Mouse (Mus musculus) embryonic facial prominence, embryonic 12.5 days (tissue): ENCODE measurements around the gene Ccm2. TPM values are rescaled to one million over a fixed set of nuclear protein-coding genes. Genes with fewer than 3 reads are reported as not detected.

Experiments
- ATAC-seq: fragments of 200-750 bp; cut with Nextera tagmentation; 2 replicates; pipeline ENCODE4 v1.8.0; 2017; ENCODE audit not compliant: insufficient number of reproducible peaks, insufficient read depth, low FRiP score, low TSS enrichment
- H3K27ac ChIP-seq: fragments of 300-500 bp; sonication (generic); 2 replicates; pipeline ENCODE4 v1.5.1; 2016; ENCODE audit warnings: mild to moderate bottlenecking
- H3K27me3 ChIP-seq: fragments of 300-500 bp; sonication (generic); 2 replicates; pipeline ENCODE4 v1.6.1; 2016; ENCODE audit warnings: mild to moderate bottlenecking, moderate library complexity
- H3K36me3 ChIP-seq: fragments of 300-500 bp; sonication (generic); 2 replicates; pipeline ENCODE4 v1.6.1; 2016; ENCODE audit warnings: mild to moderate bottlenecking
- H3K4me1 ChIP-seq: fragments of 300-500 bp; sonication (generic); 2 replicates; pipeline ENCODE4 v1.6.1; 2016
- H3K4me2 ChIP-seq: fragments of 300-500 bp; sonication (generic); replicated peaks from 2 replicates; pipeline ENCODE4 v1.6.1; 2016; ENCODE audit warnings: mild to moderate bottlenecking, moderate library complexity
- H3K4me3 ChIP-seq: fragments of 300-500 bp; sonication (generic); 2 replicates; pipeline ENCODE4 v1.5.1; 2016; ENCODE audit warnings: mild to moderate bottlenecking
- H3K9ac ChIP-seq: fragments of 300-500 bp; sonication (generic); 2 replicates; pipeline ENCODE4 v1.6.1; 2016; ENCODE audit warnings: mild to moderate bottlenecking, moderate library complexity
- H3K9me3 ChIP-seq: fragments of 300-500 bp; sonication (generic); 2 replicates; pipeline ENCODE4 v1.6.1; 2016; ENCODE audit warnings: mild to moderate bottlenecking, moderate library complexity
- WGBS: fragments of 180-500 bp; shearing (Covaris S2); methylation state at CpG from one replicate; pipeline ENCODE4 v1.1.7; 2016; 5-methylcytosine and 5-hydroxymethylcytosine counted together
- polyA plus RNA-seq: library from polyadenylated mRNA; unstranded; fragments of >200 nt; fragmentation: Nextera tagmentation; extraction: Ambion mirVana; gene quantifications from 2 replicates; pipeline ENCODE4 v1.2.1, GENCODE M21; 2016

Ccm2 gene
- polyA plus RNA-seq, 1 experiment from 2014 or later: 90.6 TPM

GRCm38 (mm10) chr11:6545186-6545856, 1.4 kb upstream of the Ccm2 start:
- Histone ChIP-seq H3K27ac (0 out of 2 replicates have a peak overlapping the region, but pooled peaks have one; percentile 97), H3K27me3 (no peaks in the 10 kb centered on the region), H3K9ac (no peak overlapping the region), H3K4me2 (no peak overlapping the region), H3K9me3 (no peaks in the 10 kb centered on the region), H3K36me3 (no peaks in the 10 kb centered on the region), H3K4me1 (peaks cover 5% of the 10 kb centered on the region; the same call in 1 of the 2 replicates), H3K4me3 (no peak overlapping the region)
- ATAC-seq: no peak
- WGBS: 93% methylated on average over 4 of the region's 4 CpGs

DNA sequence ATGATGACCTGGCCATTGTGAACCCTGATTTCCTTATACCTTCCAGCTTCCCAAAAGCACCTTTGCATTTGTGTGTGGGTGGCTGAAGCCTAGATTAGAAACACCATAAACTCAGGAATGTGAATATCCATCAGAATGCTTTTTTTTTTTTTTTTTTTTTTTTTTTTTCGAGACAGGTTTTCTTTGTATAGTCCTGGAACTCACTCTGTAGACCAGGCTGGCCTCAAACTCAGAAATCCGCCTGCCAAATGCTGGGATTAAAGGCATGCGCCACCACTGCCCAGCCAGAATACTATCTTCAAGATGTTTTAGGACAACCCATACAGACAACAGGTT, 862 bp upstream of the Ccm2 start:
- Histone ChIP-seq H3K4me2 (peak overlapping the region; percentile 55), H3K4me3 (peak overlapping the region; percentile 80), H3K9ac (peak overlapping the region; percentile 44; the same call in 1 of the 2 replicates), H3K27me3 (no peaks in the 10 kb centered on the region), H3K9me3 (no peaks in the 10 kb centered on the region), H3K4me1 (peaks cover 5% of the 10 kb centered on the region; the same call in 1 of the 2 replicates), H3K27ac (peak overlapping the region; percentile 97), H3K36me3 (no peaks in the 10 kb centered on the region)
- WGBS: 22% methylated on average over 3 of the region's 3 CpGs
- ATAC-seq: no peak

DNA sequence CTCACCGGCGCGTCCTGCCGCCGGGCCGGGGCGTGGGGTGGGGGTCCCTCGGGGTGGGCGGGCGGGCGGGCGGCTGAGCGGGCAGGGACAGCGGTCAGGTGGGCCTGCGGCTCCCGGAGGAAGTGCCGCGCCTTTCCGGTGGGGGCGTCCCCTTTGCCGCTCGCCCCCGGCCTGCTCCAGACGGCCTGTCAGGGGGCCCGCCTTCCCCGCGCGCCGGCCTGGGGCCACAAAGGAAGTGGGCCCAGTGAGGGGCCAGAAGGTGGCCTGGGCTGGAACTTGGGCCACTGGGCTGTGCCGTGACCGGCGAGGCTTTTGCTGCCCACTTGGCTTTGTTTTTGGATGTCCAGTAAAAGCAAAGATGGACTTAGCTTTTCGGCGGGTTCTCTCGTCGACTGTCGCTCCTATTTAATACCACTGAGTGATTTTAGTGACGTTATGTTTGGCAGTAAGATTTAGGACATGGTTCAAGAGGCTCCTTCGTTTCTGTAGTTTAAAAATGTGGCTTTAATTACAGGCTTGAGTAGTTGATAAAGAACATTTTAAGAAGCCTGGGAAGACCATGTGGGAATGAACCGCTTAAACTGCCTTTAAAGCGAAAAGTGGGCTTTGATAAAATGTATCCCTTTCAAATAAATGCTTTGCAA, 472 bp downstream of the Ccm2 start:
- ATAC-seq: peak; percentile 68
- peak overlapping the region; percentile 97 for H3K27ac ChIP-seq
- peak overlapping the region; percentile 80 for H3K4me3 ChIP-seq
- H3K27me3 ChIP-seq: no peaks in the 10 kb centered on the region
- peak overlapping the region; percentile 93 for H3K9ac ChIP-seq
- under 1% methylated on average over 27 of the region's 41 CpGs for WGBS
- H3K4me2 ChIP-seq: peak overlapping the region; percentile 55
- H3K4me1 ChIP-seq: peaks cover 5% of the 10 kb centered on the region; the same call in 1 of the 2 replicates
- no peaks in the 10 kb centered on the region for H3K36me3 ChIP-seq
- no peaks in the 10 kb centered on the region for H3K9me3 ChIP-seq

DNA sequence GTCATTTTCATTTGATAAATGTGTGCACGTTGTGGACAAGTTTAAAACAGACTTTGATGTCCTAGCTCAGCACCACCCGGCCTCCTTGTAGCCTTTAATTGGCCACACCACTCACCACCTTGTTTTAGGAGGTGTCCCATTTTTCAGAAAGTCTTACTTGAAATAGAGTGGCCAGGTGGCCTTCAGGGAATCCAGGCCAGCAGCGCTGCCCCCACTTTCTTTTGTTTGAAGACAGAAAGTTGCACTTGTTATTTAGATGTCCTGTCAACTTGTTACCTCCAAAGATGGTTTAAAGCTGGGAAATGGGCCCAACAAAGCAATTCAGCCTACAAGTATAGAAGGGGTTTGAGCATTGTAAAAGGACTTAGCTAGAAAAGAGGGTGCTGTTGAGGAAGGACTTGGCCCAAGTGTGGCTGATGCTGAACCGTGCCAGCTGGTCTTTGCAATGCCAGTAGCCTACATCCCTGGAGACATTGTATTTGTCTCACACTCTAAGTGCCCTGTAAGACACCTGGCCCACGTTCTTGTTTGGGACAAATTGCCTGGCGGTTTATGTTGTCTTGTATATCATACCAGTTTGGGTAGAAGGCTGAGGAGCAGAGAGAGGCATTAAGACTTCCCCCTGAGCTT, 1.1 kb downstream of the Ccm2 start:
- no peak for ATAC-seq
- peak overlapping the region; percentile 55 for H3K4me2 ChIP-seq
- H3K9me3 ChIP-seq: no peaks in the 10 kb centered on the region
- H3K4me3 ChIP-seq: peak overlapping the region; percentile 80
- no peaks in the 10 kb centered on the region for H3K27me3 ChIP-seq
- H3K4me1 ChIP-seq: peaks cover 5% of the 10 kb centered on the region; the same call in 1 of the 2 replicates
- peak overlapping the region; percentile 97; the same call in 1 of the 2 replicates for H3K27ac ChIP-seq
- H3K9ac ChIP-seq: peak overlapping the region; percentile 93
- peaks cover 5% of the 10 kb centered on the region; the same call in 1 of the 2 replicates for H3K36me3 ChIP-seq
- 33% methylated on average over 6 of the region's 6 CpGs for WGBS

DNA sequence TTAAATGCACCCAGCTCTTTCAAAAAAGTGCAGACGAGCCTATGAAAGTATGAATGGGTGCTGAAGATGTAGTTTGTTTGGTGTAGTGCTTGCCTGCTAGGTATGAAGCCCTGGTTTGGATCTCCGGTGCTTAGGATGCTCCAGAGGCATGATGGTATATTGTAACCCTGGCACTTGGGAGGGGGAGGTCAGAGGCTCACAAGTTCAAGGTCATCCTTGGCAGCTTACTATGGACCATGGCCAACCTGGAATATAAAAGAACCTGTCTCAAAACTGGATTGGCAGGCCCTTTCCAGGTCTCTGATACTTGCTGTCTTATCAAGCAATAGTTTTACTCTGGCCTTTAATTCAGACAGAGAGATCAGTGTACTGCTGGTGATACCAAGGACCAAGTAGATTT, 3.1 kb downstream of the Ccm2 start:
- no peak overlapping the region for H3K4me2 ChIP-seq
- peaks cover 6% of the 10 kb centered on the region; the same call in 1 of the 2 replicates for H3K36me3 ChIP-seq
- no peak overlapping the region for H3K4me3 ChIP-seq
- no peak for ATAC-seq
- peaks cover 5% of the 10 kb centered on the region; the same call in 1 of the 2 replicates for H3K4me1 ChIP-seq
- no peaks in the 10 kb centered on the region for H3K9me3 ChIP-seq
- H3K27ac ChIP-seq: no peak overlapping the region
- H3K9ac ChIP-seq: no peak overlapping the region
- 93% methylated on average over 2 of the region's 2 CpGs for WGBS
- H3K27me3 ChIP-seq: no peaks in the 10 kb centered on the region

GRCm38 (mm10) chr11:6550201-6550600, 3.5 kb downstream of the Ccm2 start:
- Histone ChIP-seq H3K4me1 (peaks cover 5% of the 10 kb centered on the region; the same call in 1 of the 2 replicates), H3K27me3 (no peaks in the 10 kb centered on the region), H3K9me3 (no peaks in the 10 kb centered on the region), H3K9ac (no peak overlapping the region), H3K27ac (no peak overlapping the region), H3K36me3 (peaks cover 6% of the 10 kb centered on the region; the same call in 1 of the 2 replicates), H3K4me3 (no peak overlapping the region), H3K4me2 (no peak overlapping the region)
- no peak for ATAC-seq
- WGBS: 92% methylated on average over 3 of the region's 3 CpGs

DNA sequence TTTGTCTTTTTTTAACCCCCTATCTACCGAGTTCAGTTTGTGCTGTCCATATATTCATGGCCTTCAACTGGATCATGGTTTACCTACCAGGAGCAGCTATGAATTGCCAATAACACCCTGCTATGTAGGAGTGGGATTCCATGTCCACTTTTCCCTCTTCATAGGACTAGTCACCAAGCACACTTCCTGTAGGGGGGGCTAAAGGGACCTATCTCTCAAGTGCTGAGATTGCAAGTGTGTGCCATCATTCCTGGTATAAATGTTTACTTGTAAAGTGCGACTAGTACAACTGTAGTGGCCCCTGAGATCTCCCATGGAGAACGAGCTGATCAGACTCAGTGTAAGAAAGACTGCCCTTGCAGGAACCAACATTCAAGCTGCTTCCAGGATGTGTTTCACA, 11.5 kb downstream of the Ccm2 start:
- Histone ChIP-seq H3K9me3 (no peaks in the 10 kb centered on the region), H3K9ac (no peak overlapping the region), H3K4me3 (no peak overlapping the region), H3K27me3 (no peaks in the 10 kb centered on the region), H3K36me3 (peaks cover 10% of the 10 kb centered on the region; the same call in 1 of the 2 replicates), H3K4me1 (no peaks in the 10 kb centered on the region), H3K27ac (no peak overlapping the region), H3K4me2 (no peak overlapping the region)
- no peak for ATAC-seq
- 89% methylated on average over 3 of the region's 3 CpGs for WGBS

DNA sequence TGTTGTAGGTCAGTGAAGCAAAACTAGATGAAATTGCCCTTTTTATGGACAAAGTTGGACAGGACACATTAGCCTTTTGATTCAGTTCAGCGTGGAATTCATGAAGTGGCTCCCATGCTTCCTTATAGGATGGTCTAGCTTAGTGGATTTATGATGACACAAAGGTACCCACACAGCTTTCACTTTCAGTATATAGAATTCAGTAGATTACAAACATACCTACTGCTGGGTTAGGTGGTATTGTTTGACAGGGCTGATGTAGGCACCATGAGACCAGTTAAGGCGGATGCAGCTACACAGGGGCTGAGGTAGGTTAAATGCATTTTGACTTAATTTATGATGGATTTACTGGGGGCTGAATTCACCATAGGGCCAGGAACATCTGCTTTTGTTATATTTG, 13.3 kb downstream of the Ccm2 start:
- no peaks in the 10 kb centered on the region for H3K9me3 ChIP-seq
- no peak for ATAC-seq
- H3K9ac ChIP-seq: no peak overlapping the region
- H3K27ac ChIP-seq: no peak overlapping the region
- H3K4me2 ChIP-seq: no peak overlapping the region
- 92% methylated on average over 2 of the region's 2 CpGs for WGBS
- H3K27me3 ChIP-seq: no peaks in the 10 kb centered on the region
- no peak overlapping the region for H3K4me3 ChIP-seq
- H3K4me1 ChIP-seq: no peaks in the 10 kb centered on the region
- H3K36me3 ChIP-seq: peaks cover 19% of the 10 kb centered on the region

- Histone ChIP-seq H3K9me3 (no peaks in the 10 kb centered on the region), H3K4me1 (no peaks in the 10 kb centered on the region), H3K4me3 (no peak overlapping the region), H3K4me2 (no peak overlapping the region), H3K36me3 (peaks cover 19% of the 10 kb centered on the region), H3K9ac (no peak overlapping the region), H3K27me3 (no peaks in the 10 kb centered on the region), H3K27ac (no peak overlapping the region)
- no peak for ATAC-seq
- WGBS: 88% methylated on average over 13 of the region's 13 CpGs
Observed at GRCm38 (mm10) chr11:6560655-6561360, 14.1 kb downstream of the Ccm2 start.

- H3K27me3 ChIP-seq: no peaks in the 10 kb centered on the region
- H3K4me1 ChIP-seq: no peaks in the 10 kb centered on the region
- H3K27ac ChIP-seq: no peak overlapping the region
- no peak overlapping the region for H3K4me3 ChIP-seq
- H3K9ac ChIP-seq: no peak overlapping the region
- peaks cover 19% of the 10 kb centered on the region for H3K36me3 ChIP-seq
- no peaks in the 10 kb centered on the region for H3K9me3 ChIP-seq
- ATAC-seq: no peak
- no peak overlapping the region for H3K4me2 ChIP-seq
- 90% methylated on average over 4 of the region's 4 CpGs for WGBS
Observed at GRCm38 (mm10) chr11:6561474-6561873, 14.8 kb downstream of the Ccm2 start.

- Histone ChIP-seq H3K9ac (no peak overlapping the region), H3K9me3 (no peaks in the 10 kb centered on the region), H3K27ac (no peak overlapping the region), H3K4me3 (no peak overlapping the region), H3K4me1 (no peaks in the 10 kb centered on the region), H3K4me2 (no peak overlapping the region), H3K36me3 (peaks cover 11% of the 10 kb centered on the region), H3K27me3 (no peaks in the 10 kb centered on the region)
- WGBS: 80% methylated on average over 6 of the region's 6 CpGs
- no peak for ATAC-seq
Observed at GRCm38 (mm10) chr11:6562359-6562758, 15.7 kb downstream of the Ccm2 start.
